Mouse (Mus musculus) bone marrow macrophage, adult 2 months (primary cell): ENCODE data around the gene Lyrm7.

Experiments used
- CTCF ChIP-seq: IDR thresholded peaks from 2 replicates; pipeline ENCODE4 v1.5.1; 2012; ENCODE audit warnings: low read depth, mild to moderate bottlenecking, low read length, moderate library complexity
- POLR2A ChIP-seq: IDR thresholded peaks from 2 replicates; pipeline ENCODE4 v1.6.1; 2012; ENCODE audit warnings: mild to moderate bottlenecking, low read depth, low read length, borderline replicate concordance

- no peak for TF ChIP-seq CTCF
- no peak for TF ChIP-seq POLR2A
These were observed 49.5 kb upstream of the Lyrm7 start for GRCm38 (mm10) chr11:54910081-54910665.
